Mouse (Mus musculus) fat pad, adult 2 months (tissue): ENCODE measurements around the gene Zfp978.

Source experiments
- DNase-seq: peaks from one replicate; pipeline ENCODE4 v3.0.0-alpha.2; 2011; ENCODE audit warnings: low read depth, low spot score; ENCODE audit errors: extremely low read depth

The Zfp978 gene

GRCm38 (mm10) chr4:147433874-147434273 is 72.8 kb downstream of the Zfp978 start:
- no peak for DNase-seq
